Mouse (Mus musculus) stomach, embryonic 14.5 days (tissue): ENCODE measurements around the gene Klhl12. TPM values are rescaled to one million over a fixed set of nuclear protein-coding genes. Genes with fewer than 3 reads are reported as not detected.

Source experiments
- ATAC-seq: fragments of 200-750 bp; cut with Nextera tagmentation; 2 replicates; pipeline ENCODE4 v1.8.0; 2017; ENCODE audit warnings: low read depth, moderate TSS enrichment; ENCODE audit not compliant: insufficient number of reproducible peaks, insufficient read depth, low FRiP score
- H3K27ac ChIP-seq: fragments of 300-500 bp; sonication (generic); 2 replicates; pipeline ENCODE4 v1.5.1; 2014; ENCODE audit warnings: mild to moderate bottlenecking, low read length, moderate library complexity, mixed read lengths
- H3K27me3 ChIP-seq: fragments of 300-500 bp; sonication (generic); 2 replicates; pipeline ENCODE4 v1.6.1; 2014; ENCODE audit warnings: low read length, control low read depth, mixed read lengths; ENCODE audit not compliant: control insufficient read depth, insufficient read depth
- H3K36me3 ChIP-seq: fragments of 300-500 bp; sonication (generic); 2 replicates; pipeline ENCODE4 v1.6.1; 2014; ENCODE audit warnings: mild to moderate bottlenecking, control low read depth, low read length, moderate library complexity, mixed read lengths; ENCODE audit not compliant: control insufficient read depth, insufficient read depth
- H3K4me1 ChIP-seq: fragments of 300-500 bp; sonication (generic); 2 replicates; pipeline ENCODE4 v1.6.1; 2014; ENCODE audit warnings: low read length, control low read depth, mixed read lengths; ENCODE audit not compliant: control insufficient read depth, insufficient read depth
- H3K4me2 ChIP-seq: fragments of 300-500 bp; sonication (generic); replicated peaks from 2 replicates; pipeline ENCODE4 v1.6.1; 2014; ENCODE audit warnings: low read depth, low read length, control low read depth
- H3K4me3 ChIP-seq: fragments of 300-500 bp; sonication (generic); 2 replicates; pipeline ENCODE4 v1.5.1; 2014; ENCODE audit warnings: low read depth, low read length, control low read depth
- H3K9ac ChIP-seq: fragments of 300-500 bp; sonication (generic); replicated peaks from 2 replicates; pipeline ENCODE4 v1.6.1; 2014; ENCODE audit warnings: low read depth, mild to moderate bottlenecking, control low read depth, low read length, moderate library complexity, mixed read lengths
- H3K9me3 ChIP-seq: fragments of 300-500 bp; sonication (generic); 2 replicates; pipeline ENCODE4 v1.6.1; 2016; ENCODE audit warnings: low read depth, low read length, control low read depth; ENCODE audit not compliant: control insufficient read depth
- WGBS: fragments of 180-500 bp; shearing (Covaris S2); extraction: QIAGEN DNeasy Blood & Tissue Kit; methylation state at CpG from one replicate; pipeline ENCODE4 v1.1.7; 2014; 5-methylcytosine and 5-hydroxymethylcytosine counted together
- polyA plus RNA-seq: library from polyadenylated mRNA; unstranded; fragments of >200 nt; fragmentation: Nextera tagmentation; extraction: Ambion mirVana; gene quantifications from 2 replicates; pipeline ENCODE4 v1.2.1, GENCODE M21; 2014

The Klhl12 gene
- polyA plus RNA-seq, 1 experiment from 2014 or later: 23.1 TPM

DNA sequence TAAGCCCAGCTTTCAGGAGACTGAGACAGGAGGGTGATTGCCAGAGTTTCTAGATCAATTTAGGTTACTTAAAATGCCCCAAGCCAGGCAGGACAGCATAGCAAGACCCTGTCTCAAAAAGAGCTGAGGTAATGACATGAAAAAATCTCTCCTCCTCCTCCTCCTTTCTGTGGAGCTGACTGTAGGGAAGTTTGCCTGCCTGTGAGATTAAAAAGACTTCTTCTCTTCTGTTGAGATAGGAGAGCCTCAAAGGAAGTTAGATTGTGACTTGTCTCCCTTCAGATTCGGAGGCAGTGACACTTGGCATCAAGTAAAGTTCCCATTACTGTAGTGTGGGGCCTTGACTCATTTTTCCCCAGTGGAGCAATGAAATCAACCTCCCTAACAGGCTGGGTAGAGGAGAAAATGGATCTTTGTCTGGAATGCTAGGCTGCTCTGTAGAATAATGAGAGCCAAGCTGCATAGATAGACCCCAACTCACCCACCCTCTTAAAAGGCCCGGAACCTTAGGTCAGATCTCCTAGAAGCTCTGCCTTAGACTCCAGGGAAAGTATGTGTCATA, 36.8 kb upstream of the Klhl12 start:
- peaks cover 27% of the 10 kb centered on the region for H3K4me1 ChIP-seq
- WGBS: 84% methylated on average over 2 of the region's 2 CpGs
- H3K9me3 ChIP-seq: no peaks in the 10 kb centered on the region
- no peak for ATAC-seq
- H3K27me3 ChIP-seq: no peaks in the 10 kb centered on the region
- no peak overlapping the region for H3K27ac ChIP-seq
- no peak overlapping the region for H3K9ac ChIP-seq
- H3K4me3 ChIP-seq: no peak overlapping the region
- H3K4me2 ChIP-seq: no peak overlapping the region
- H3K36me3 ChIP-seq: peaks cover 6% of the 10 kb centered on the region; the same call in 1 of the 2 replicates

DNA sequence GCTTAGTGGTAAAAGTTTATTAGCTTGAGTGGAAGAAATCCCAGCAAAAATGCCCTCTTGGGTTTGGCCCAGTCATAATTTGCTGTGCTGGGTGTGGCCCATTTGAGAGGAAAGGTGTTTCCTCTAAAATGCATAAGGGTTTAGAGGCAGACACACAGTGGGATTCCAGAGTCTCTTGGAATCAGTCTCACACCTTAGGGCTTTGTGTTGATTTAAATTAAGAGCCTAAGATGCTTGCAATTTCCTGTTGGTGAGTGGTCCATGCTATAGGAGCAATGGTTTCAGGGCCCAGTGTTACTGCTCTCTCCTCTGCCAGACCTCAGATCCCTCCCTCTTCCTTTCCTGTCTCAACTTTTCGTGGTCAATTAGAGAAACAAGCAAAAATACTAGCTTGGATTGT, 36.2 kb upstream of the Klhl12 start:
- Histone ChIP-seq H3K27ac (no peak overlapping the region), H3K9ac (no peak overlapping the region), H3K36me3 (peaks cover 11% of the 10 kb centered on the region; the same call in 1 of the 2 replicates), H3K9me3 (no peaks in the 10 kb centered on the region), H3K4me2 (no peak overlapping the region), H3K4me1 (peaks cover 24% of the 10 kb centered on the region), H3K4me3 (no peak overlapping the region), H3K27me3 (no peaks in the 10 kb centered on the region)
- ATAC-seq: no peak
- WGBS: 40% methylated on average over 1 of the region's 1 CpGs

DNA sequence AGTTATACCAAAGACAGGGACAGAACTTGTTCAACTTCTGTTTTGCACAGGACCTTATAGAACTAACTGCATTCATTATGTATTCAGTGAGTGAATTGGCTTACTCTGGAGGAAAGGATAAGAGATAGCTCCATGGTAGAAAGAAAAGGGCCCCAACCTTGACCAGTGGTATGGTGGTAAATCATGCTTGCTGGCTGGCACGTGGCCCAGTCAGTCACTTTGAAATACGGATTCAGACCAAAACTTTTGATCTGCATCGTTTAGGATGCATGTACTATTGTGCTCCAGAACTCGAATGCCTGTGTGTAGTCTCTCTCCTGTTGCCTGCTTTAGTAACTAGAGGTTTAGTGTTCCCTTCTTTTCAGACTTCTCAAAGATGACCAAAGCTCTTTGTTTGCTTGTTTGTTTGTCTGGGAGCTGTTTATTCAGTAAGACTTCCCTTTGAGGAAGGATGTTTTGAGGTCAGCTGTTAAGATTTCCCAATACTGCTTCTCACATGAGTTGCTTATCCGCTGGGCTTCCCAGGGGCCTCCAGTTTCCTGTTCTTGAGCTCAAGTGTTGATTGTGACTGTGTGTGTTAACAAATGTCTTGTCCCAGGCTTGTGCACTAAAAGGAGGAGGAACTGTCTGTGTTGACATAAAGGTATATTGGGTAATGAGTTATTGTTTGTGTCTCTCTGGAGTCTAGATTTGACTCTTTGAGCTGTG, 35.4 kb upstream of the Klhl12 start:
- H3K9ac ChIP-seq: no peak overlapping the region
- no peak overlapping the region for H3K4me3 ChIP-seq
- 57% methylated on average over 5 of the region's 5 CpGs for WGBS
- H3K4me1 ChIP-seq: peaks cover 18% of the 10 kb centered on the region
- no peak overlapping the region for H3K27ac ChIP-seq
- no peak overlapping the region for H3K4me2 ChIP-seq
- ATAC-seq: no peak
- H3K9me3 ChIP-seq: no peaks in the 10 kb centered on the region
- H3K36me3 ChIP-seq: peaks cover 17% of the 10 kb centered on the region
- no peaks in the 10 kb centered on the region for H3K27me3 ChIP-seq

GRCm38 (mm10) chr1:134423911-134424310, 31.4 kb upstream of the Klhl12 start:
- ATAC-seq: peak; percentile 67; the same call in 1 of the 2 replicates
- peaks cover 56% of the 10 kb centered on the region for H3K36me3 ChIP-seq
- H3K27me3 ChIP-seq: no peaks in the 10 kb centered on the region
- no peak overlapping the region for H3K4me2 ChIP-seq
- no peak overlapping the region for H3K27ac ChIP-seq
- 0 out of 2 replicates have a peak, but pooled peaks cover 4% of the 10 kb centered on the region for H3K4me1 ChIP-seq
- 63% methylated on average over 10 of the region's 10 CpGs for WGBS
- H3K9me3 ChIP-seq: no peaks in the 10 kb centered on the region
- H3K4me3 ChIP-seq: no peak overlapping the region
- no peak overlapping the region for H3K9ac ChIP-seq

- Histone ChIP-seq H3K4me2 (no peak overlapping the region), H3K9ac (no peak overlapping the region), H3K4me3 (no peak overlapping the region), H3K9me3 (no peaks in the 10 kb centered on the region), H3K36me3 (peaks cover 67% of the 10 kb centered on the region), H3K4me1 (no peaks in the 10 kb centered on the region), H3K27ac (no peak overlapping the region), H3K27me3 (no peaks in the 10 kb centered on the region)
- 72% methylated on average over 5 of the region's 5 CpGs for WGBS
- ATAC-seq: peak; percentile 90; the same call in 1 of the 2 replicates
Measured at GRCm38 (mm10) chr1:134426289-134426688, 29.0 kb upstream of the Klhl12 start.

GRCm38 (mm10) chr1:134433002-134433401, 22.3 kb upstream of the Klhl12 start:
- Histone ChIP-seq H3K36me3 (peaks cover 37% of the 10 kb centered on the region), H3K9me3 (no peaks in the 10 kb centered on the region)
- 73% methylated on average over 10 of the region's 10 CpGs for WGBS

DNA sequence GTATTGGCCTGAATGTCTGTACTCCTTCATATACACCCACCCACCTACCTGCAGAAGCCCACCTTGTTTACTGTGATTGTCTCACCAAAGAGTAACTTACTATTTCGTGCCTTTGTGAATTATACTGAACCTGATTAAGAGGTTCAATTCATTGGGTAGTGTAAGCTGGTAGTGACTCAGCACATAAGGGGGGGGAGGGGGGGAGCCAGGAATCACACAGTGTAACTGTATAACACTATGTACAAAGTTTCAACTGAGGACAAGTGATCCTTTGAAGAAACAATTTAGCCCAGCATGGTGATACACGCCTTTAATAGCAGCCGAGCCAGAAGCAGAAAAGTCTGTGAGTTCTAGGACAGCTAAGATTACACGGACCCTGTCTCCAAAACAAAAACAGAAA, 21.9 kb upstream of the Klhl12 start:
- no peak for ATAC-seq
- H3K4me1 ChIP-seq: no peaks in the 10 kb centered on the region

More at GRCm38 (mm10) chr1:134433002-134433401, 22.3 kb upstream of the Klhl12 start:
- no peaks in the 10 kb centered on the region for H3K27me3 ChIP-seq
- no peak for ATAC-seq
- no peak overlapping the region for H3K4me2 ChIP-seq
- H3K4me1 ChIP-seq: no peaks in the 10 kb centered on the region
- H3K27ac ChIP-seq: no peak overlapping the region
- H3K9ac ChIP-seq: no peak overlapping the region
- no peak overlapping the region for H3K4me3 ChIP-seq

GRCm38 (mm10) chr1:134435414-134435813, 19.9 kb upstream of the Klhl12 start:
- no peak overlapping the region for H3K9ac ChIP-seq
- no peaks in the 10 kb centered on the region for H3K9me3 ChIP-seq
- no peak overlapping the region for H3K4me3 ChIP-seq
- H3K27ac ChIP-seq: no peak overlapping the region
- no peaks in the 10 kb centered on the region for H3K4me1 ChIP-seq
- 34% methylated on average over 4 of the region's 4 CpGs for WGBS
- H3K27me3 ChIP-seq: no peaks in the 10 kb centered on the region
- no peak for ATAC-seq
- H3K36me3 ChIP-seq: peaks cover 25% of the 10 kb centered on the region
- no peak overlapping the region for H3K4me2 ChIP-seq

More for the DNA sequence above, 21.9 kb upstream of the Klhl12 start:
- no peak overlapping the region for H3K27ac ChIP-seq
- no peak overlapping the region for H3K4me2 ChIP-seq
- no peaks in the 10 kb centered on the region for H3K27me3 ChIP-seq
- no peak overlapping the region for H3K4me3 ChIP-seq
- H3K9ac ChIP-seq: no peak overlapping the region
- peaks cover 33% of the 10 kb centered on the region for H3K36me3 ChIP-seq
- WGBS: 90% methylated on average over 4 of the region's 4 CpGs
- H3K9me3 ChIP-seq: no peaks in the 10 kb centered on the region
